Mouse (Mus musculus) liver, embryonic 14.5 days (tissue): ENCODE measurements around the gene Ehd4. TPM values are rescaled to one million over a fixed set of nuclear protein-coding genes. Genes with fewer than 3 reads are reported as not detected.

Source experiments
- ATAC-seq: fragments of 200-750 bp; cut with Nextera tagmentation; 2 replicates; pipeline ENCODE4 v1.8.0; 2017; ENCODE audit warnings: moderate number of reproducible peaks, mild to moderate bottlenecking, moderate library complexity; ENCODE audit not compliant: insufficient read depth
- DNase-seq, 3 experiments: peaks; one replicate each; pipeline ENCODE4 v3.0.0-alpha.2; 2012 to 2013; ENCODE audit warnings: low read depth in 3 of 3, low spot score in 3 of 3
- H3K27ac ChIP-seq: fragments of 300-500 bp; sonication (generic); 2 replicates; pipeline ENCODE4 v1.5.1; 2014; ENCODE audit warnings: moderate library complexity, mild to moderate bottlenecking, control low read depth, inconsistent platforms
- H3K27me3 ChIP-seq: fragments of 300-500 bp; sonication (generic); 2 replicates; pipeline ENCODE4 v1.6.1; 2014; ENCODE audit warnings: mild to moderate bottlenecking, low read length, moderate library complexity; ENCODE audit not compliant: control insufficient read depth, insufficient read depth
- H3K36me3 ChIP-seq: fragments of 300-500 bp; sonication (generic); replicated peaks from 2 replicates; pipeline ENCODE4 v1.6.1; 2014; ENCODE audit warnings: low read depth; ENCODE audit not compliant: control insufficient read depth, insufficient read depth
- H3K4me1 ChIP-seq, 2 experiments: fragments of 200-500 bp in 1 of 2; fragments of 300-500 bp in 1 of 2; sonication (generic) in 1 of 2; replicated peaks; 2 replicates each; pipeline ENCODE4 v1.6.1; 2012 to 2014; ENCODE audit warnings: antibody characterized with exemption in 1 of 2, inconsistent platforms in 1 of 2, low read length in 1 of 2; ENCODE audit not compliant: control insufficient read depth in 2 of 2, insufficient read depth in 2 of 2
- H3K4me2 ChIP-seq: fragments of 300-500 bp; sonication (generic); 2 replicates; pipeline ENCODE4 v1.6.1; 2014; ENCODE audit warnings: low read depth, mild to moderate bottlenecking, control low read depth, moderate library complexity
- H3K4me3 ChIP-seq, 2 experiments: fragments of 200-500 bp in 1 of 2; fragments of 300-500 bp in 1 of 2; sonication (generic) in 1 of 2; 2 replicates each; pipeline ENCODE4 v1.5.1; 2012 to 2014; ENCODE audit warnings: low read depth in 2 of 2, low read length in 2 of 2, mild to moderate bottlenecking in 2 of 2, control low read depth in 1 of 2, inconsistent platforms in 1 of 2, moderate library complexity in 1 of 2; ENCODE audit not compliant: insufficient read depth in 1 of 2
- H3K9ac ChIP-seq: fragments of 300-500 bp; sonication (generic); replicated peaks from 2 replicates; pipeline ENCODE4 v1.6.1; 2014; ENCODE audit warnings: mild to moderate bottlenecking, control low read depth, moderate library complexity
- H3K9me3 ChIP-seq: fragments of 300-500 bp; sonication (generic); 2 replicates; pipeline ENCODE4 v1.6.1; 2016; ENCODE audit warnings: low read length, mixed read lengths; ENCODE audit not compliant: control insufficient read depth
- CTCF ChIP-seq: IDR thresholded peaks from 2 replicates; pipeline ENCODE4 v1.5.1; 2016; ENCODE audit warnings: antibody characterized with exemption, low read depth, control low read depth
- EP300 ChIP-seq: IDR thresholded peaks from 2 replicates; pipeline ENCODE4 v1.6.1; 2016; ENCODE audit warnings: antibody characterized with exemption, low read depth
- WGBS: fragments of 180-500 bp; shearing (Covaris S2); extraction: QIAGEN DNeasy Blood & Tissue Kit; methylation state at CpG from one replicate; pipeline ENCODE4 v1.1.7; 2014; ENCODE audit not compliant: insufficient replicate concordance; 5-methylcytosine and 5-hydroxymethylcytosine counted together
- polyA plus RNA-seq, 2 experiments: library from polyadenylated mRNA; depleted of rRNA in 1 of 2; stranded (reverse) in 1 of 2; unstranded in 1 of 2; fragments of >200 nt; fragmentation: Nextera tagmentation in 1 of 2; extraction: Ambion mirVana in 1 of 2; gene quantifications; 2 replicates each; pipeline versions ENCODE4 v1.2.1 to v1.2.3; 2012 to 2014

Ehd4 gene
- polyA plus RNA-seq, 2 experiments = 6.8 to 15.9 TPM

GRCm38 (mm10) chr2:120069466-120069990 is 84.9 kb downstream of the Ehd4 start:
- DNase-seq (no peak), ATAC-seq (no peak)
- Histone ChIP-seq H3K4me3 (no peak overlapping the region), H3K9me3 (no peaks in the 10 kb centered on the region), H3K27ac (no peak overlapping the region), H3K9ac (no peak overlapping the region), H3K4me2 (no peak overlapping the region), H3K27me3 (no peaks in the 10 kb centered on the region), H3K36me3 (no peaks in the 10 kb centered on the region), H3K4me1 (no peaks in the 10 kb centered on the region)
- 55% methylated on average over 8 of the region's 8 CpGs for WGBS
- no peak for TF ChIP-seq EP300
- TF ChIP-seq CTCF = no peak

GRCm38 (mm10) chr2:120068555-120069465 is 85.6 kb downstream of the Ehd4 start:
- Histone ChIP-seq H3K4me3 (no peak overlapping the region), H3K27ac (no peak overlapping the region), H3K36me3 (no peaks in the 10 kb centered on the region), H3K4me2 (no peak overlapping the region), H3K9ac (no peak overlapping the region), H3K9me3 (no peaks in the 10 kb centered on the region), H3K4me1 (no peaks in the 10 kb centered on the region), H3K27me3 (no peaks in the 10 kb centered on the region)
- 45% methylated on average over 16 of the region's 16 CpGs for WGBS
- DNase-seq (no peak), ATAC-seq (no peak)
- TF ChIP-seq EP300 (no peak), CTCF (peak; percentile 78)

- H3K9me3 ChIP-seq = no peaks in the 10 kb centered on the region
- no peak overlapping the region for H3K27ac ChIP-seq
- no peaks in the 10 kb centered on the region for H3K4me1 ChIP-seq
- DNase-seq (no peak), ATAC-seq (no peak)
- no peaks in the 10 kb centered on the region for H3K27me3 ChIP-seq
- H3K4me3 ChIP-seq = no peak overlapping the region
- TF ChIP-seq EP300 (no peak), CTCF (no peak)
- H3K36me3 ChIP-seq = no peaks in the 10 kb centered on the region
- WGBS = 53% methylated on average over 3 of the region's 3 CpGs
- H3K4me2 ChIP-seq = no peak overlapping the region
- H3K9ac ChIP-seq = no peak overlapping the region
These were observed 88.2 kb downstream of the Ehd4 start for GRCm38 (mm10) chr2:120066224-120066623.

GRCm38 (mm10) chr2:120065243-120065642 is 89.2 kb downstream of the Ehd4 start:
- no peak overlapping the region for H3K4me2 ChIP-seq
- no peak overlapping the region for H3K27ac ChIP-seq
- no peaks in the 10 kb centered on the region for H3K9me3 ChIP-seq
- no peak overlapping the region for H3K9ac ChIP-seq
- DNase-seq = no peak
- ATAC-seq = no peak
- no peak overlapping the region for H3K4me3 ChIP-seq
- WGBS = 66% methylated on average over 10 of the region's 10 CpGs
- no peaks in the 10 kb centered on the region for H3K27me3 ChIP-seq
- H3K4me1 ChIP-seq = no peaks in the 10 kb centered on the region
- H3K36me3 ChIP-seq = no peaks in the 10 kb centered on the region
- TF ChIP-seq EP300 (no peak), CTCF (no peak)

- Histone ChIP-seq H3K4me2 (no peak overlapping the region), H3K27ac (no peak overlapping the region), H3K9ac (no peak overlapping the region), H3K27me3 (no peaks in the 10 kb centered on the region), H3K4me1 (no peaks in the 10 kb centered on the region), H3K36me3 (no peaks in the 10 kb centered on the region), H3K4me3 (no peak overlapping the region), H3K9me3 (no peaks in the 10 kb centered on the region)
- ATAC-seq (no peak), DNase-seq (no peak)
- TF ChIP-seq EP300 = no peak
- peak; percentile 24; the same call in 1 of the 2 replicates for TF ChIP-seq CTCF
- WGBS = 56% methylated on average over 6 of the region's 6 CpGs
These were observed 89.8 kb downstream of the Ehd4 start for GRCm38 (mm10) chr2:120064639-120065038.
